In genomic region chr15:97780611-97781031, GRCm38 (mm10) we compare ENCODE assay signal across 10 mouse cellular contexts. TPM values are rescaled to one million over a fixed set of nuclear protein-coding genes. Genes with fewer than 3 reads are reported as not detected.
DNase-seq lines count a peak whose midpoint lies in the region; ATAC-seq and TF ChIP-seq lines count a peak whose summit lies in the region.
"Had no signal": no experiment of that assay in that cellular context is flagged by ENCODE, and none has a peak within 500 bp of the region (broad histone marks: within the 10 kb centered on the region; RNA-seq: fewer than 3 reads in every experiment).

No protein-coding gene starts in this region.

- no peak overlapping the region for H3K4me3 ChIP-seq in liver, embryonic 16.5 days (ENCODE audit: low read depth, low read length)
- no peak overlapping the region for H3K4me3 ChIP-seq in liver, embryonic 12.5 days
- no peak overlapping the region for H3K4me3 ChIP-seq in kidney, embryonic 15.5 days (replicated peaks)
- H3K4me3 ChIP-seq: midbrain, embryonic 13.5 days had no signal

- no peak overlapping the region for H3K9ac ChIP-seq in liver, embryonic 16.5 days (ENCODE audit: low read depth, low read length)
- no peak overlapping the region for H3K9ac ChIP-seq in liver, embryonic 12.5 days
- no peak overlapping the region for H3K9ac ChIP-seq in kidney, embryonic 15.5 days
- H3K9ac ChIP-seq: midbrain, embryonic 13.5 days had no signal

- WGBS in liver, embryonic 16.5 days (ENCODE audit: insufficient replicate concordance), result 59% methylated on average over 12 of the region's 12 CpGs
- WGBS in liver, embryonic 12.5 days (ENCODE audit: insufficient replicate concordance), result 71% methylated on average over 12 of the region's 12 CpGs
- WGBS in kidney, embryonic 15.5 days, result 43% methylated on average over 12 of the region's 12 CpGs

- DNase-seq in brain, embryonic 14.5 days (ENCODE audit: low read depth), result peak; percentile 73
- DNase-seq in cerebellum, adult 9-10 months, result no peak
- DNase-seq in urinary bladder, postnatal 14 days (ENCODE audit: low spot score), result no peak
- DNase-seq: heart, adult 11 months; right cerebral cortex, postnatal 14 days had no signal

- H3K4me2 ChIP-seq in liver, embryonic 16.5 days (ENCODE audit: low read depth, low read length), result no peak overlapping the region
- H3K4me2 ChIP-seq in liver, embryonic 12.5 days, result no peak overlapping the region
- no peak overlapping the region for H3K4me2 ChIP-seq in kidney, embryonic 15.5 days
- H3K4me2 ChIP-seq: midbrain, embryonic 13.5 days had no signal

- H3K36me3 ChIP-seq in liver, embryonic 16.5 days (ENCODE audit: control insufficient read depth, insufficient read depth), result no peaks in the 10 kb centered on the region
- no peaks in the 10 kb centered on the region for H3K36me3 ChIP-seq in liver, embryonic 12.5 days
- H3K36me3 ChIP-seq in kidney, embryonic 15.5 days, result no peaks in the 10 kb centered on the region
- H3K36me3 ChIP-seq: midbrain, embryonic 13.5 days had no signal

- peaks cover 11% of the 10 kb centered on the region for H3K27me3 ChIP-seq in liver, embryonic 16.5 days (ENCODE audit: control insufficient read depth, insufficient read depth, low read depth, low read length)
- peaks cover 29% of the 10 kb centered on the region for H3K27me3 ChIP-seq in liver, embryonic 12.5 days (replicated peaks)
- peaks cover 6% of the 10 kb centered on the region; the same call in 1 of the 2 replicates for H3K27me3 ChIP-seq in kidney, embryonic 15.5 days

- no peak for TF ChIP-seq POLR2A in brain, embryonic 14.5 days (IDR thresholded peaks at IDR 0.05; ENCODE audit: borderline replicate concordance, extremely low read depth, insufficient read depth, insufficient read length, poor library complexity, severe bottlenecking)

- no peaks in the 10 kb centered on the region for H3K9me3 ChIP-seq in liver, embryonic 16.5 days (replicated peaks; ENCODE audit: control insufficient read depth, low read length)
- no peaks in the 10 kb centered on the region for H3K9me3 ChIP-seq in liver, embryonic 12.5 days (replicated peaks)
- no peaks in the 10 kb centered on the region for H3K9me3 ChIP-seq in kidney, embryonic 15.5 days (replicated peaks)
- H3K9me3 ChIP-seq: midbrain, embryonic 13.5 days had no signal

- no peak for ATAC-seq in liver, embryonic 16.5 days (ENCODE audit: low read depth)
- ATAC-seq in liver, embryonic 12.5 days, result no peak
- ATAC-seq in kidney, embryonic 15.5 days (replicated peaks; ENCODE audit: low FRiP score), result no peak
- peak; percentile 21 for ATAC-seq in megakaryocyte progenitor cell, adult 5-6 weeks (replicated peaks; ENCODE audit: poor library complexity)
- ATAC-seq: midbrain, embryonic 13.5 days had no signal

- TF ChIP-seq CTCF in brain, embryonic 14.5 days (IDR thresholded peaks at IDR 0.05; ENCODE audit: borderline replicate concordance, extremely low read depth, insufficient read depth, insufficient read length), result no peak

- peaks cover 14% of the 10 kb centered on the region for H3K4me1 ChIP-seq in liver, embryonic 16.5 days (ENCODE audit: control insufficient read depth, low read depth, low read length)
- peaks cover 25% of the 10 kb centered on the region for H3K4me1 ChIP-seq in liver, embryonic 12.5 days
- peaks cover 71% of the 10 kb centered on the region for H3K4me1 ChIP-seq in kidney, embryonic 15.5 days

- H3K27ac ChIP-seq in liver, embryonic 16.5 days (ENCODE audit: low read length), result peak overlapping the region; percentile 17; the same call in 1 of the 2 replicates
- no peak overlapping the region for H3K27ac ChIP-seq in liver, embryonic 12.5 days
- H3K27ac ChIP-seq in kidney, embryonic 15.5 days, result peak overlapping the region; percentile 76
- H3K27ac ChIP-seq: midbrain, embryonic 13.5 days had no signal

RNA-seq across cellular contexts. Expression of gene Slc48a1, which starts 2.3 kb away (rescaled TPM):
- polyA plus RNA-seq in liver, embryonic 16.5 days (2015; fragmentation: Nextera tagmentation; extraction: Ambion mirVana), result 98.9 and 103 TPM in 2 replicates
- 83.8 and 88.7 TPM in 2 replicates for polyA plus RNA-seq in liver, embryonic 12.5 days (2016; fragmentation: Nextera tagmentation; extraction: Ambion mirVana)
- 34.5 and 39.5 TPM in 2 replicates for polyA plus RNA-seq in brain, embryonic 14.5 days (2012; rRNA removed)
- polyA plus RNA-seq in kidney, embryonic 15.5 days (2015; fragmentation: Nextera tagmentation; extraction: Ambion mirVana), result 57.5 and 58.8 TPM in 2 replicates
- total RNA-seq in megakaryocyte progenitor cell, adult 5-6 weeks (2015), result 83.0 and 94.4 TPM in 2 replicates
- 62.7 and 70.0 TPM in 2 replicates for total RNA-seq in megakaryocyte progenitor cell, adult 5-6 weeks (2017)

RNA-seq across cellular contexts. Expression of gene Rapgef3, which starts 12.8 kb away (rescaled TPM):
- polyA plus RNA-seq in liver, embryonic 16.5 days (2015; fragmentation: Nextera tagmentation; extraction: Ambion mirVana), result 1.6 and 2.1 TPM in 2 replicates
- polyA plus RNA-seq in liver, embryonic 12.5 days (2016; fragmentation: Nextera tagmentation; extraction: Ambion mirVana), result 3.5 and 3.9 TPM in 2 replicates
- polyA plus RNA-seq in brain, embryonic 14.5 days (2012; rRNA removed), result 19.7 and 20.4 TPM in 2 replicates
- polyA plus RNA-seq in kidney, embryonic 15.5 days (2015; fragmentation: Nextera tagmentation; extraction: Ambion mirVana), result 23.0 and 29.7 TPM in 2 replicates
- 4.0 and 4.5 TPM in 2 replicates for total RNA-seq in megakaryocyte progenitor cell, adult 5-6 weeks (2015)
- 11.7 and 12.0 TPM in 2 replicates for total RNA-seq in megakaryocyte progenitor cell, adult 5-6 weeks (2017)

RNA-seq across cellular contexts. Expression of gene Endou, which starts 49.5 kb away (rescaled TPM):
- 0.06 and 0.21 TPM in 2 replicates for polyA plus RNA-seq in liver, embryonic 16.5 days (2015; fragmentation: Nextera tagmentation; extraction: Ambion mirVana)
- polyA plus RNA-seq in liver, embryonic 12.5 days (2016; fragmentation: Nextera tagmentation; extraction: Ambion mirVana), result not detected in 2 replicates
- 0.90 and 1.3 TPM in 2 replicates for polyA plus RNA-seq in brain, embryonic 14.5 days (2012; rRNA removed)
- 0.36 and 0.85 TPM in 2 replicates for polyA plus RNA-seq in kidney, embryonic 15.5 days (2015; fragmentation: Nextera tagmentation; extraction: Ambion mirVana)
- total RNA-seq in megakaryocyte progenitor cell, adult 5-6 weeks (2015), result 0.46 and 0.86 TPM in 2 replicates
- total RNA-seq in megakaryocyte progenitor cell, adult 5-6 weeks (2017), result 1.7 and 2.3 TPM in 2 replicates
